Mouse (Mus musculus) myocyte (in vitro differentiated cells): ENCODE data around the gene Cab39l. TPM values are rescaled to one million over a fixed set of nuclear protein-coding genes. Genes with fewer than 3 reads are reported as not detected.

Source experiments
- H3K27me3 ChIP-seq: one replicate; pipeline ENCODE4 v1.6.1; 2011; ENCODE audit not compliant: control insufficient read depth, insufficient read depth, insufficient read length
- H3K36me3 ChIP-seq: one replicate; pipeline ENCODE4 v1.6.1; 2011; ENCODE audit not compliant: control insufficient read depth, insufficient read depth
- H3K4me2 ChIP-seq: one replicate; pipeline ENCODE4 v1.6.1; 2011; ENCODE audit warnings: low read depth, control low read depth
- H3K4me3 ChIP-seq: one replicate; pipeline ENCODE4 v1.5.1; 2011; ENCODE audit warnings: mild to moderate bottlenecking, control low read depth, moderate library complexity
- H3K79me2 ChIP-seq: one replicate; pipeline ENCODE4 v1.6.1; 2011; ENCODE audit not compliant: control insufficient read depth, insufficient read depth
- H3ac ChIP-seq: one replicate; pipeline ENCODE4 v1.6.1; 2011; ENCODE audit not compliant: control insufficient read depth, insufficient read length
- CEBPB ChIP-seq: IDR thresholded peaks from 2 replicates; pipeline ENCODE4 v1.6.1; 2011; ENCODE audit warnings: mild to moderate bottlenecking, moderate library complexity; ENCODE audit not compliant: poor library complexity, insufficient read depth, severe bottlenecking
- E2F4 ChIP-seq: IDR thresholded peaks from one replicate; pipeline ENCODE4 v1.6.1; 2011; ENCODE audit warnings: mild to moderate bottlenecking, control low read depth, moderate library complexity; ENCODE audit not compliant: insufficient read depth
- MAX ChIP-seq: IDR thresholded peaks from one replicate; pipeline ENCODE4 v1.6.1; 2011; ENCODE audit warnings: low read depth, mild to moderate bottlenecking, control low read depth
- MYOD1 ChIP-seq, 3 experiments: IDR thresholded peaks; one replicate each; pipeline ENCODE4 v1.6.1; 2011; ENCODE audit warnings: control low read depth in 2 of 3, low read depth in 2 of 3, mild to moderate bottlenecking in 2 of 3, moderate library complexity in 1 of 3; ENCODE audit not compliant: insufficient read length in 2 of 3, control insufficient read depth in 1 of 3
- MYOG ChIP-seq, 3 experiments: IDR thresholded peaks; one replicate each; pipeline ENCODE4 v1.6.1; 2011; ENCODE audit warnings: control low read depth in 2 of 3, low read depth in 2 of 3, mild to moderate bottlenecking in 2 of 3; ENCODE audit not compliant: insufficient read length in 2 of 3, control insufficient read depth in 1 of 3, insufficient read depth in 1 of 3
- POLR2A ChIP-seq: IDR thresholded peaks from one replicate; pipeline ENCODE4 v1.6.1; 2011; ENCODE audit warnings: low read depth, mild to moderate bottlenecking, control low read depth, moderate library complexity; ENCODE audit not compliant: insufficient read length
- POLR2AphosphoS2 ChIP-seq: IDR thresholded peaks from one replicate; pipeline ENCODE4 v1.6.1; 2011; ENCODE audit warnings: low read depth, control low read depth; ENCODE audit not compliant: insufficient read length
- REST ChIP-seq: IDR thresholded peaks from one replicate; pipeline ENCODE4 v1.6.1; 2011; ENCODE audit warnings: mild to moderate bottlenecking, control low read depth, moderate library complexity; ENCODE audit not compliant: insufficient read depth, insufficient read length
- SRF ChIP-seq: IDR thresholded peaks from one replicate; pipeline ENCODE4 v1.6.1; 2011; ENCODE audit warnings: low read depth; ENCODE audit not compliant: control insufficient read depth, insufficient read length
- TCF12 ChIP-seq: IDR thresholded peaks from one replicate; pipeline ENCODE4 v1.6.1; 2011; ENCODE audit warnings: mild to moderate bottlenecking, control low read depth; ENCODE audit not compliant: poor library complexity, insufficient read depth, severe bottlenecking
- TCF3 ChIP-seq: IDR thresholded peaks from one replicate; pipeline ENCODE4 v1.6.1; 2011; ENCODE audit warnings: low read depth, control low read depth; ENCODE audit not compliant: insufficient read length
- USF1 ChIP-seq: IDR thresholded peaks from one replicate; pipeline ENCODE4 v1.6.1; 2011; ENCODE audit warnings: low read depth, mild to moderate bottlenecking, control low read depth, moderate library complexity
- polyA plus RNA-seq: library from polyadenylated mRNA; unstranded; fragments of >200 nt; fragmentation: generic; extraction: Trizol; gene quantifications from one replicate; pipeline ENCODE4 v1.2.1, GENCODE M21; 2012; ENCODE audit warnings: missing spikeins

Cab39l gene
- polyA plus RNA-seq, 1 experiment: 8.3 TPM

GRCm38 (mm10) chr14:59629308-59629707, 188.5 kb downstream of the Cab39l start:
- Histone ChIP-seq H3ac (no peak overlapping the region), H3K79me2 (no peaks in the 10 kb centered on the region), H3K4me3 (no peak overlapping the region), H3K27me3 (peaks cover 19% of the 10 kb centered on the region), H3K4me2 (no peak overlapping the region), H3K36me3 (no peaks in the 10 kb centered on the region)
- TF ChIP-seq USF1: no peak
- no peak for TF ChIP-seq MAX
- no peak for TF ChIP-seq SRF
- no peak for TF ChIP-seq CEBPB
- TF ChIP-seq POLR2AphosphoS2: no peak
- TF ChIP-seq REST: no peak
- TF ChIP-seq MYOG (IDR thresholded peaks at IDR 0.05; ENCODE audit: control insufficient read depth in 1 of 3, insufficient read depth in 1 of 3, insufficient read length in 2 of 3, low read depth in 2 of 3): no peak

- Histone ChIP-seq H3K4me3 (no peak overlapping the region), H3K79me2 (no peaks in the 10 kb centered on the region), H3K36me3 (no peaks in the 10 kb centered on the region), H3ac (no peak overlapping the region), H3K4me2 (no peak overlapping the region), H3K27me3 (peaks cover 16% of the 10 kb centered on the region)
- TF ChIP-seq SRF (no peak), MYOG (IDR thresholded peaks at IDR 0.05; ENCODE audit: control insufficient read depth in 1 of 3, insufficient read depth in 1 of 3, insufficient read length in 2 of 3, low read depth in 2 of 3) (no peak), MYOD1 (IDR thresholded peaks at IDR 0.05; ENCODE audit: control insufficient read depth in 1 of 3, insufficient read length in 2 of 3, low read depth in 2 of 3) (no peak), POLR2A (no peak), CEBPB (no peak), REST (no peak), POLR2AphosphoS2 (no peak), E2F4 (no peak), USF1 (no peak), MAX (no peak), TCF3 (no peak)
Measured at GRCm38 (mm10) chr14:59630096-59630495, 189.3 kb downstream of the Cab39l start.

- no peak overlapping the region for H3K4me2 ChIP-seq
Measured at GRCm38 (mm10) chr14:59632067-59632466, 191.3 kb downstream of the Cab39l start.

GRCm38 (mm10) chr14:59633295-59633898, 192.6 kb downstream of the Cab39l start:
- Histone ChIP-seq H3K79me2 (no peaks in the 10 kb centered on the region), H3K36me3 (no peaks in the 10 kb centered on the region), H3K27me3 (no peaks in the 10 kb centered on the region), H3K4me3 (no peak overlapping the region), H3K4me2 (no peak overlapping the region), H3ac (no peak overlapping the region)
- no peak for TF ChIP-seq POLR2AphosphoS2
- peak in 1 of 3 experiments; percentile 16 for TF ChIP-seq MYOD1 (IDR thresholded peaks at IDR 0.05; ENCODE audit: control insufficient read depth in 1 of 3, insufficient read length in 2 of 3, low read depth in 2 of 3)

More at GRCm38 (mm10) chr14:59632067-59632466, 191.3 kb downstream of the Cab39l start:
- TF ChIP-seq SRF (no peak), MAX (no peak), POLR2A (no peak), TCF3 (no peak), TCF12 (no peak), POLR2AphosphoS2 (no peak), REST (no peak)
- Histone ChIP-seq H3K79me2 (no peaks in the 10 kb centered on the region), H3ac (no peak overlapping the region), H3K36me3 (no peaks in the 10 kb centered on the region), H3K4me3 (no peak overlapping the region), H3K27me3 (no peaks in the 10 kb centered on the region)

GRCm38 (mm10) chr14:59633988-59634387, 193.2 kb downstream of the Cab39l start:
- TF ChIP-seq POLR2AphosphoS2 (no peak), MYOG (IDR thresholded peaks at IDR 0.05; ENCODE audit: control insufficient read depth in 1 of 3, insufficient read depth in 1 of 3, insufficient read length in 2 of 3, low read depth in 2 of 3) (no peak), USF1 (no peak), REST (no peak), MAX (no peak), TCF12 (no peak), MYOD1 (IDR thresholded peaks at IDR 0.05; ENCODE audit: control insufficient read depth in 1 of 3, insufficient read length in 2 of 3, low read depth in 2 of 3) (no peak), TCF3 (no peak), E2F4 (no peak), POLR2A (no peak), CEBPB (no peak), SRF (no peak)
- Histone ChIP-seq H3K27me3 (no peaks in the 10 kb centered on the region), H3K4me2 (no peak overlapping the region), H3K4me3 (no peak overlapping the region), H3K79me2 (no peaks in the 10 kb centered on the region), H3ac (no peak overlapping the region), H3K36me3 (no peaks in the 10 kb centered on the region)

Other genes with a start within 250 kb of the Cab39l start
- gene Rcbtb1, start 239.8 kb upstream of the Cab39l start, polyA plus RNA-seq: 5.7 TPM
- not detected for gene Gm6904, start 180.8 kb upstream of the Cab39l start, polyA plus RNA-seq
- gene Phf11a, start 143.4 kb upstream of the Cab39l start, polyA plus RNA-seq: not detected
- gene Phf11b, start 99.6 kb upstream of the Cab39l start, polyA plus RNA-seq: 0.06 TPM
- 0.06 TPM for gene Phf11d, start 75.5 kb upstream of the Cab39l start, polyA plus RNA-seq
- gene Phf11c, start 45.6 kb upstream of the Cab39l start, polyA plus RNA-seq: 0.07 TPM
- gene Setdb2, start 88 bp upstream of the Cab39l start, polyA plus RNA-seq: 2.2 TPM
- 10.5 TPM for gene Cdadc1, start 157.0 kb downstream of the Cab39l start, polyA plus RNA-seq
- gene Shisa2, start 184.3 kb downstream of the Cab39l start, polyA plus RNA-seq: 4.3 TPM